Comparison of ENCODE assay signal across 26 mouse cellular contexts in genomic region chr3:150151152-150151822, GRCm38 (mm10).
DNase-seq lines count a peak whose midpoint lies in the region; ATAC-seq and TF ChIP-seq lines count a peak whose summit lies in the region.
"Had no signal": no experiment of that assay in that cellular context is flagged by ENCODE, and none has a peak within 500 bp of the region (broad histone marks: within the 10 kb centered on the region; RNA-seq: fewer than 3 reads in every experiment).

No protein-coding gene starts in this region.

- H3K4me3 ChIP-seq in liver, adult 2 months (ENCODE audit: insufficient read depth, low read depth, low read length), result no peak overlapping the region
- no peak overlapping the region for H3K4me3 ChIP-seq in liver, embryonic 12.5 days
- no peak overlapping the region for H3K4me3 ChIP-seq in kidney, embryonic 14.5 days (ENCODE audit: low read length)
- H3K4me3 ChIP-seq in heart, adult 2 months, result no peak overlapping the region
- H3K4me3 ChIP-seq: embryonic facial prominence, embryonic 10.5 days; forebrain, embryonic 10.5 days; heart, embryonic 13.5 days; hindbrain, embryonic 12.5 days; liver, embryonic 13.5 days; myocyte; neural tube, embryonic 13.5 days; stomach, embryonic 15.5 days had no signal

- H3K36me3 ChIP-seq in liver, adult 2 months (ENCODE audit: control insufficient read depth, insufficient read depth, low read length), result no peaks in the 10 kb centered on the region
- no peaks in the 10 kb centered on the region for H3K36me3 ChIP-seq in liver, embryonic 12.5 days
- no peaks in the 10 kb centered on the region for H3K36me3 ChIP-seq in kidney, embryonic 14.5 days (ENCODE audit: control insufficient read depth, insufficient read depth, low read length)
- H3K36me3 ChIP-seq in heart, adult 2 months (ENCODE audit: control insufficient read depth, insufficient read depth, low read length), result no peaks in the 10 kb centered on the region
- H3K36me3 ChIP-seq: embryonic facial prominence, embryonic 10.5 days; forebrain, embryonic 10.5 days; heart, embryonic 13.5 days; hindbrain, embryonic 12.5 days; liver, embryonic 13.5 days; neural tube, embryonic 13.5 days; stomach, embryonic 15.5 days had no signal

- peak; percentile 74 for DNase-seq in liver, adult 2 months (ENCODE audit: extremely low read depth, low read depth, low spot score)
- peak; percentile 24 for DNase-seq in kidney, adult 11 months
- peak; percentile 28 to 45 for DNase-seq in kidney, postnatal 25 days
- DNase-seq in layer of hippocampus, postnatal 25 days (ENCODE audit: extremely low spot score in 1 of 2, low spot score in 1 of 2), result no peak
- no peak for DNase-seq in MN1 (ENCODE audit: low spot score)
- no peak for DNase-seq in heart, adult 2 months
- DNase-seq: adrenal gland, postnatal 36 days; cerebellum, adult 9-11 months; gastrocnemius, postnatal 10 days; layer of hippocampus, adult 9-11 months; left cerebral cortex, postnatal 4 days; liver, embryonic 13.5 days; right cerebral cortex, adult 18-20 months; thymus, postnatal 36 days had no signal

- no peak for TF ChIP-seq EP300 in heart, adult 2 months (IDR thresholded peaks at IDR 0.05; ENCODE audit: insufficient read depth, low read depth, low read length)

- intact Hi-C loops in heart, adult 2 months (cut with DNase I), result no loop called here

- no peak overlapping the region for H3K9ac ChIP-seq in liver, adult 2 months (ENCODE audit: low read depth, low read length)
- H3K9ac ChIP-seq in liver, embryonic 12.5 days, result no peak overlapping the region
- H3K9ac ChIP-seq in kidney, embryonic 14.5 days (ENCODE audit: low read depth, low read length), result no peak overlapping the region
- no peak overlapping the region for H3K9ac ChIP-seq in heart, adult 2 months (ENCODE audit: low read depth, low read length)
- H3K9ac ChIP-seq: heart, embryonic 13.5 days; hindbrain, embryonic 12.5 days; liver, embryonic 13.5 days; neural tube, embryonic 13.5 days; stomach, embryonic 15.5 days had no signal

- H3K79me2 ChIP-seq in liver, adult 2 months (ENCODE audit: control insufficient read depth, insufficient read depth, low read length), result no peaks in the 10 kb centered on the region
- H3K79me2 ChIP-seq in heart, adult 2 months (replicated peaks; ENCODE audit: control insufficient read depth, insufficient read depth, low read length), result no peaks in the 10 kb centered on the region

- H3K4me2 ChIP-seq in liver, embryonic 12.5 days, result no peak overlapping the region
- no peak overlapping the region for H3K4me2 ChIP-seq in kidney, embryonic 14.5 days (replicated peaks; ENCODE audit: low read depth, low read length)
- H3K4me2 ChIP-seq: heart, embryonic 13.5 days; hindbrain, embryonic 12.5 days; liver, embryonic 13.5 days; neural tube, embryonic 13.5 days; stomach, embryonic 15.5 days had no signal

- no peaks in the 10 kb centered on the region for H3K4me1 ChIP-seq in liver, adult 2 months (ENCODE audit: control insufficient read depth, insufficient read depth, low read length)
- H3K4me1 ChIP-seq in liver, embryonic 12.5 days, result no peaks in the 10 kb centered on the region
- no peaks in the 10 kb centered on the region; the same call in 1 of the 2 replicates for H3K4me1 ChIP-seq in kidney, embryonic 14.5 days (ENCODE audit: control insufficient read depth, insufficient read depth, low read length)
- no peaks in the 10 kb centered on the region for H3K4me1 ChIP-seq in heart, adult 2 months (ENCODE audit: control insufficient read depth, insufficient read depth, low read length)
- H3K4me1 ChIP-seq: embryonic facial prominence, embryonic 10.5 days; heart, embryonic 13.5 days; hindbrain, embryonic 12.5 days; liver, embryonic 13.5 days; stomach, embryonic 15.5 days had no signal

- no peak for TF ChIP-seq POLR2A in liver, adult 2 months (IDR thresholded peaks at IDR 0.05; ENCODE audit: extremely low read depth, insufficient read depth, low read length)
- TF ChIP-seq POLR2A in heart, adult 2 months (IDR thresholded peaks at IDR 0.05; ENCODE audit: insufficient read depth, low read depth, low read length), result no peak

- H3K9me3 ChIP-seq in liver, embryonic 12.5 days (replicated peaks), result no peaks in the 10 kb centered on the region
- H3K9me3 ChIP-seq in kidney, embryonic 14.5 days (ENCODE audit: control insufficient read depth, low read length), result no peaks in the 10 kb centered on the region
- H3K9me3 ChIP-seq: embryonic facial prominence, embryonic 10.5 days; forebrain, embryonic 10.5 days; heart, embryonic 13.5 days; hindbrain, embryonic 12.5 days; liver, embryonic 13.5 days; neural tube, embryonic 13.5 days; stomach, embryonic 15.5 days had no signal

- whole genome bisulfite sequencing in liver, adult 2 months, result 67% methylated on average over 7 of the region's 7 CpGs
- WGBS in liver, embryonic 12.5 days (ENCODE audit: insufficient replicate concordance), result 69% methylated on average over 7 of the region's 7 CpGs
- 48% methylated on average over 7 of the region's 7 CpGs for WGBS in kidney, embryonic 14.5 days
- 75% methylated on average over 7 of the region's 7 CpGs for WGBS in heart, adult 2 months

- TF ChIP-seq CTCF in liver, adult 2 months (IDR thresholded peaks at IDR 0.05; ENCODE audit: low read depth, low read length), result no peak
- no peak for TF ChIP-seq CTCF in heart, adult 2 months (IDR thresholded peaks at IDR 0.05)

- no peak overlapping the region for H3K27ac ChIP-seq in liver, adult 2 months (replicated peaks; ENCODE audit: insufficient read depth, low read depth, low read length)
- no peak overlapping the region for H3K27ac ChIP-seq in liver, embryonic 12.5 days
- no peak overlapping the region for H3K27ac ChIP-seq in kidney, embryonic 14.5 days (ENCODE audit: low read depth, low read length)
- H3K27ac ChIP-seq in heart, adult 2 months, result no peak overlapping the region
- H3K27ac ChIP-seq: embryonic facial prominence, embryonic 10.5 days; forebrain, embryonic 10.5 days; heart, embryonic 13.5 days; hindbrain, embryonic 12.5 days; liver, embryonic 13.5 days; macrophage; neural tube, embryonic 13.5 days; stomach, embryonic 15.5 days had no signal

- ATAC-seq in liver, embryonic 12.5 days, result no peak
- ATAC-seq in kidney, embryonic 14.5 days (ENCODE audit: low FRiP score, low TSS enrichment), result peak; percentile 88
- ATAC-seq: forebrain, embryonic 16.5 days; midbrain, embryonic 16.5 days had no signal

- H3K27me3 ChIP-seq in liver, adult 2 months (ENCODE audit: control insufficient read depth, insufficient read depth, low read length), result no peaks in the 10 kb centered on the region
- H3K27me3 ChIP-seq in liver, embryonic 12.5 days (replicated peaks), result no peaks in the 10 kb centered on the region
- no peaks in the 10 kb centered on the region for H3K27me3 ChIP-seq in kidney, embryonic 14.5 days (ENCODE audit: control insufficient read depth, insufficient read depth, low read length)
- no peaks in the 10 kb centered on the region for H3K27me3 ChIP-seq in heart, adult 2 months (ENCODE audit: control insufficient read depth, insufficient read depth, low read length)
- H3K27me3 ChIP-seq: heart, embryonic 13.5 days; hindbrain, embryonic 12.5 days; liver, embryonic 13.5 days; neural tube, embryonic 13.5 days; stomach, embryonic 15.5 days had no signal

Comparison
In these comparisons a context has a peak if more than half of its experiments do, and no peak if none do; other contexts are left out.
1. DNase-seq: peak in liver, adult 2 months (single experiment), kidney, adult 11 months (single experiment) and kidney, postnatal 25 days (2 of 2); none in layer of hippocampus, postnatal 25 days (0 of 2), MN1 (single experiment) and heart, adult 2 months (0 of 2).